17 mouse cellular contexts compared by ENCODE assay signal in the genomic region with DNA sequence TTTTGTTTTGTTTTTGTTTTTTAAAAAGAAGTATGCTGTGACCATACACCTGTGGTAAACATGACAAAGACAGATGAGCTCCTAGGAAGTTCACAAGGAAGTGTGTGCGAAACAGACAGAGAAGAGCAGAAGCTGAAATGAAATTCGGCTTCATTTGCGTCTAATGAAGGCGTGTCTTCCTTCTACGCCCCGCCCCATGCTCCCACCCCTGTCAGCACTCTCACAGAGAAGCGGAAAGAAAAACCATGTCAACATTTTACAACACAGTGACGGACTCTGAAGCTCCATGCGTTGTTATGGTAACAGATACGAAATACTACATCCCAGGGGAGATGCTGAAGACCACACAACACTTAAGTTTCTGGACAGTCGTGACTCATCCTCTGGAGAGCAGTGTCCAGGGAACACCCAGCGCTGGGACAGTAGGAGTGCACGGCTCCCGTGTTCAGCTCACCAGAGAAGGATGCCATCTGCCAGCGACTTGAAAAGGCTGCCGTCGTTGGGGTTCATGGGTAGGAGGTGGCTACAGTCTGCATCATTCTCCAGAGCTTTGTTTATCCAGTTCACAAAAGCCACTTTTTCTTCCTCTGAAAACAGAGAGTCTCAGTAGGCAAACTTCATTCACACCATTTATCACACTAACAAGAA. TPM values are rescaled to one million over a fixed set of nuclear protein-coding genes. Genes with fewer than 3 reads are reported as not detected.
A peak's percentile ranks its signal among the peaks of the same experiment; 100 is the strongest.
DNase-seq lines count a peak whose midpoint lies in the region; ATAC-seq and TF ChIP-seq lines count a peak whose summit lies in the region.
"Had no signal": no experiment of that assay in that cellular context is flagged by ENCODE, and none has a peak within 500 bp of the region (broad histone marks: within the 10 kb centered on the region; RNA-seq: fewer than 3 reads in every experiment).

No protein-coding gene starts in this region.

- H3K9ac ChIP-seq in forebrain, embryonic 16.5 days (replicated peaks; ENCODE audit: low read depth, low read length): no peak overlapping the region
- no peak overlapping the region for H3K9ac ChIP-seq in forebrain, embryonic 14.5 days (ENCODE audit: low read length)
- no peak overlapping the region for H3K9ac ChIP-seq in intestine, embryonic 14.5 days (ENCODE audit: low read length)
- H3K9ac ChIP-seq in intestine, postnatal 0 days (ENCODE audit: low read depth, low read length): no peak overlapping the region
- H3K9ac ChIP-seq: embryonic facial prominence, embryonic 15.5 days; liver, embryonic 14.5 days had no signal

- no peak for DNase-seq in forebrain, embryonic 14.5 days (ENCODE audit: low spot score)
- peak; percentile 50 for DNase-seq in intestine, embryonic 14.5 days (ENCODE audit: low spot score)
- peak; percentile 40 for DNase-seq in right cerebral cortex, adult 18-20 months
- DNase-seq in right cerebral cortex, postnatal 14 days: no peak
- DNase-seq in yolk sac, embryonic 10.5 days (ENCODE audit: low spot score): no peak
- no peak for DNase-seq in testis, postnatal 14 days (ENCODE audit: low spot score)
- DNase-seq: adrenal gland, postnatal 25 days; cerebellum, adult 11 months; gastrocnemius, postnatal 14 days; heart, postnatal 36 days; retina, postnatal 1 day had no signal

- no peak overlapping the region for H3K4me3 ChIP-seq in forebrain, embryonic 16.5 days (replicated peaks; ENCODE audit: low read length)
- H3K4me3 ChIP-seq in forebrain, embryonic 14.5 days (ENCODE audit: low read depth, low read length): no peak overlapping the region
- no peak overlapping the region for H3K4me3 ChIP-seq in intestine, embryonic 14.5 days (ENCODE audit: low read depth, low read length)
- no peak overlapping the region for H3K4me3 ChIP-seq in intestine, postnatal 0 days (ENCODE audit: low read depth, low read length)
- H3K4me3 ChIP-seq: embryonic facial prominence, embryonic 15.5 days; megakaryocyte, embryonic 14.5 days had no signal

- peak; percentile 26; the same call in 1 of the 2 replicates for ATAC-seq in forebrain, embryonic 16.5 days
- no peak for ATAC-seq in forebrain, embryonic 14.5 days
- no peak for ATAC-seq in intestine, embryonic 14.5 days (replicated peaks; ENCODE audit: low FRiP score, low TSS enrichment, low read depth)
- no peak for ATAC-seq in intestine, postnatal 0 days

- no peaks in the 10 kb centered on the region for H3K36me3 ChIP-seq in forebrain, embryonic 16.5 days (ENCODE audit: control insufficient read depth, insufficient read depth)
- H3K36me3 ChIP-seq in forebrain, embryonic 14.5 days (ENCODE audit: control insufficient read depth, insufficient read depth, low read length): no peaks in the 10 kb centered on the region
- no peaks in the 10 kb centered on the region for H3K36me3 ChIP-seq in intestine, embryonic 14.5 days (ENCODE audit: control insufficient read depth, insufficient read depth, low read length)
- no peaks in the 10 kb centered on the region for H3K36me3 ChIP-seq in intestine, postnatal 0 days (ENCODE audit: control insufficient read depth, insufficient read depth)
- H3K36me3 ChIP-seq: embryonic facial prominence, embryonic 15.5 days had no signal

- no peak for TF ChIP-seq CTCF in intestine, postnatal 0 days (IDR thresholded peaks at IDR 0.05; ENCODE audit: low read depth)

- no peaks in the 10 kb centered on the region for H3K27me3 ChIP-seq in forebrain, embryonic 16.5 days (replicated peaks; ENCODE audit: control insufficient read depth, insufficient read depth, low read length)
- H3K27me3 ChIP-seq in forebrain, embryonic 14.5 days (replicated peaks; ENCODE audit: control insufficient read depth, insufficient read depth, low read length): no peaks in the 10 kb centered on the region
- H3K27me3 ChIP-seq in intestine, embryonic 14.5 days (replicated peaks; ENCODE audit: control insufficient read depth, insufficient read depth, low read length): no peaks in the 10 kb centered on the region
- H3K27me3 ChIP-seq in intestine, postnatal 0 days (replicated peaks; ENCODE audit: control insufficient read depth, insufficient read depth, low read length): no peaks in the 10 kb centered on the region
- H3K27me3 ChIP-seq: embryonic facial prominence, embryonic 15.5 days; megakaryocyte, embryonic 14.5 days had no signal

- no peaks in the 10 kb centered on the region; the same call in 1 of the 2 replicates for H3K4me1 ChIP-seq in forebrain, embryonic 16.5 days (replicated peaks; ENCODE audit: control insufficient read depth, insufficient read depth, low read length)
- H3K4me1 ChIP-seq in forebrain, embryonic 14.5 days (ENCODE audit: control insufficient read depth, insufficient read depth, low read length): no peaks in the 10 kb centered on the region
- no peaks in the 10 kb centered on the region for H3K4me1 ChIP-seq in intestine, embryonic 14.5 days (replicated peaks; ENCODE audit: control insufficient read depth, insufficient read depth, low read length)
- H3K4me1 ChIP-seq in intestine, postnatal 0 days (replicated peaks; ENCODE audit: control insufficient read depth, insufficient read depth, low read length): no peaks in the 10 kb centered on the region
- H3K4me1 ChIP-seq: embryonic facial prominence, embryonic 15.5 days had no signal

- no peaks in the 10 kb centered on the region for H3K9me3 ChIP-seq in forebrain, embryonic 16.5 days (ENCODE audit: control insufficient read depth, low read length)
- no peaks in the 10 kb centered on the region for H3K9me3 ChIP-seq in forebrain, embryonic 14.5 days (replicated peaks; ENCODE audit: control insufficient read depth, low read length)
- no peaks in the 10 kb centered on the region for H3K9me3 ChIP-seq in intestine, embryonic 14.5 days (ENCODE audit: control insufficient read depth, low read length)
- no peaks in the 10 kb centered on the region for H3K9me3 ChIP-seq in intestine, postnatal 0 days (ENCODE audit: control insufficient read depth)
- H3K9me3 ChIP-seq: embryonic facial prominence, embryonic 15.5 days; megakaryocyte, embryonic 14.5 days had no signal

- no peak overlapping the region for H3K27ac ChIP-seq in forebrain, embryonic 16.5 days (ENCODE audit: low read length)
- H3K27ac ChIP-seq in forebrain, embryonic 14.5 days (ENCODE audit: low read depth, low read length): no peak overlapping the region
- H3K27ac ChIP-seq in intestine, embryonic 14.5 days (ENCODE audit: low read depth): no peak overlapping the region
- no peak overlapping the region for H3K27ac ChIP-seq in intestine, postnatal 0 days (ENCODE audit: low read depth, low read length)
- H3K27ac ChIP-seq: embryonic facial prominence, embryonic 15.5 days; kidney, postnatal 0 days; liver, embryonic 14.5 days had no signal

- no peak overlapping the region for H3K4me2 ChIP-seq in forebrain, embryonic 16.5 days (ENCODE audit: low read length)
- no peak overlapping the region for H3K4me2 ChIP-seq in forebrain, embryonic 14.5 days (ENCODE audit: low read length)
- H3K4me2 ChIP-seq in intestine, embryonic 14.5 days (ENCODE audit: low read length): no peak overlapping the region
- no peak overlapping the region for H3K4me2 ChIP-seq in intestine, postnatal 0 days (replicated peaks; ENCODE audit: low read depth)
- H3K4me2 ChIP-seq: embryonic facial prominence, embryonic 15.5 days had no signal

- WGBS in forebrain, embryonic 16.5 days: 72% methylated on average over 17 of the region's 17 CpGs
- WGBS in forebrain, embryonic 14.5 days: 76% methylated on average over 17 of the region's 17 CpGs
- WGBS in intestine, embryonic 14.5 days: 77% methylated on average over 17 of the region's 17 CpGs
- 64% methylated on average over 17 of the region's 17 CpGs for WGBS in intestine, postnatal 0 days

RNA-seq across cellular contexts. Expression of a gene that starts 33.6 kb away (rescaled TPM):
- polyA plus RNA-seq in forebrain, embryonic 16.5 days (2015; fragmentation: Nextera tagmentation; extraction: Ambion mirVana): 6.2 and 6.4 TPM in 2 replicates
- 4.5 and 4.6 TPM in 2 replicates for polyA plus RNA-seq in forebrain, embryonic 14.5 days (2014; fragmentation: Nextera tagmentation; extraction: Ambion mirVana)
- 5.7 and 6.5 TPM in 2 replicates for polyA plus RNA-seq in intestine, embryonic 14.5 days (2014; fragmentation: Nextera tagmentation; extraction: Ambion mirVana)
- polyA plus RNA-seq in intestine, postnatal 0 days (2015; fragmentation: Nextera tagmentation; extraction: Ambion mirVana): 1.8 and 2.0 TPM in 2 replicates

Comparison
In these comparisons a context has a peak if more than half of its experiments do, and no peak if none do; other contexts are left out.
1. DNase-seq: peak in intestine, embryonic 14.5 days (single experiment) and right cerebral cortex, adult 18-20 months (single experiment); none in forebrain, embryonic 14.5 days (single experiment), right cerebral cortex, postnatal 14 days (single experiment), yolk sac, embryonic 10.5 days (single experiment) and testis, postnatal 14 days (single experiment).